Mouse (Mus musculus) frontal cortex, postnatal 25 days (tissue): ENCODE data around the gene Atp6v0a1.
A peak's percentile ranks its signal among the peaks of the same experiment; 100 is the strongest.
"Not testable (repeated sequence)": the region's sequence is repeated elsewhere in the genome, so short reads cannot be mapped to it uniquely, and the experiment has no call there.

ENCODE experiments used
- DNase-seq, 2 experiments: peaks; one replicate each; pipeline ENCODE4 v3.0.0; 2022; ENCODE audit warnings: low spot score in 2 of 2

Atp6v0a1 gene

DNA sequence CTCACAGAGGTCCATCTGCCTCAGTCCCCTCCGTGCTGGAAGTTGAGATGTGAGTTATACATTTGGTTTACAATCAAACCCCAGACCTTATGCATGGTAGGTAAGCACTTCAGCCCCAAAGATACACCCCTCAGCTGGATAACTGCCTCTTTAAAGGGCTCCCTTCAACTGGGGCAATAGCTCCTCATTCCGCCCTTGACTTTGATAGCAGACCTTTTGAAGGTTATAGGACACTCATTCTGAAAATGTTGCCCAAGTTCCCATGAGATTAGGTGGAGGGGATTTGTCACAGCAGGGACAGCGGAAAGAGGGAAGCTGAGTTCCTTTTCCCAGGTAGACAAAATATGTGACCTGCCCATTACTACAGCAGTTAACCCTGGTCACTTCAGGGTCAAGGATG is 28.0 kb upstream of the Atp6v0a1 start:
- no peak for DNase-seq

DNA sequence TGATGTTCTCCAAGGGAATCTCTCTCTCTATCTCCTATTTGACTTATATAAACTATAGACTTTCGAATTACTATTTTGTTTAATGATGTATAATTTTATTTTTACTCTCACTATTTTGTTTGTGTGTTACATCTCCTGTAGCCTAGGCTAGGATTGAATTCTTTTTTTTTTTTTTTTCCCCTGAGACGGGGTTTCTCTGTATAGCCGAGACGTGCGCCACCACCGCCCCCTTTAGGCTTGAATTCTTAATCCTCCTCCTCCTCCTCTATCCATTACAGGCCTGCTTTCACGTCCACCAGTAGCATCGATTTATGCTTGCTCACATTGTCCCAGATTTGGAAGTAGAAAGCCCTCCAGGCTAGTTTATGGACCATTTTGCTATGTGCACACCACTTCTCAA is 27.2 kb upstream of the Atp6v0a1 start:
- DNase-seq: no peak

DNA sequence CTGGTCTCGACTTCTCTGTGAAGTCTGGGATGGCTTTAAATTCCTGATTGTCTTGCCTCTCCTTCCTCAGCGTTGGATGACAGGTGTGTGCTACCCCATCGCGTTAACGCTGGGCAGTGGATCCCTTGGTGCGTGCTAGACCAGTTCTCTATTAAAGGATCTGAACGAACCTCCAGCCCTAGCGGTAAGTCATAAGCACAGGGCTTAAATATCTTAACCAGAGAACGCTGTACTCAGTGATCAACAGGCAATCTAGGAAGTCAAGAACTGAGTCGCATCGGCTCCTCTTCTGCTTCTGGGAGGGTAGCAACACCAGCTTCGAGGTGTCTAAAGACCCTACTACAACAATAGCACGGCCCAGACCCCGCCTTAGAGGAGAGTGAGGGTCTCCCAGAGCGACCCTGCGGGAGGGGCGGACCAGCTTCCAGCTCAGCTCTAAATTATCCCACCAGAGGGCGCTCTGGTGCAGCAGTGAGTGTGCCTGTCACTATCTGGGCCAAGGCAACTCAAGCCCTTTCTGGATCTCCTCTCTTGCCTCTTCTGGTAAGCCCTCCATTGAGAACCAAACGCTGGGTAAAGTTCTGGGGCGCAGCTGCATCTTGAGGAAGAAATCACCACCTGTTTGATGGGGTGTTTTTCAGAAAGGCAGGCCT is 26.0 kb upstream of the Atp6v0a1 start:
- DNase-seq: peak; percentile 62 to 67

DNA sequence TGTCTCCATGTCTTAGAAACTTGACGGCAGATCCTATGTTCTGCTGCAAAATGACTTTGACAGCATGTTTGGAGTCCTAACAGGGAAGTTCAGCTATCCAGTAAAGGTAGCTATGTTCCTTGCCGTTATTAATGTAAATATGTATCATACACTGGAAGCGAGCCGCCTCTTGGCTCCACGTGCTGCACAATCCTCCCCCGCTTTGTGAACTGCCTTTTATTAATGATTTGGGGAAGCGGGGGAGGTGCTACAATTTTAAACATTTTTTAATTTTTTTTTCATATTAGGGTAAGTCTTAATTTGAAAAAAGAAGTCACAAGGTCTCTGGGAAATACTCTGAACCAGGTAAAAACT is 25.5 kb upstream of the Atp6v0a1 start:
- no peak for DNase-seq

DNA sequence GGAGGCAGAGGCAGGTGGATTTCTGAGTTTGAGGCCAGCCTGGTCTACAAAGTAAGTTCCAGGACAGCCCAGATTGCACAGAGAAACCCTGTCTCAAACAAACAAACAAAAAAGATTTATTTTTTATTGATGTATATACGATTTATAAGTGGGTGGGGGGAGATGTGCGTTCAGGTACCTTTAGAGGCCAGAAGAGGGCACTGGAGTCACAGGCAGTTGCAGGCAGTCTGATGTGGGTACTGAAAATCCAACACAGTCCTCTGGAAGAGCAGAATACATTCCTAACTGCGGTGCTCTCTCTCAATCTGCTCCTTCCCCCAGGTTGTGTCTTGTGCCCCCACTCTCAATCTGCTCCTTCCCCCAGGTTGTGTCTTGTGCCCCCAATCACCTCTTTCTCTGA is 23.6 kb upstream of the Atp6v0a1 start:
- DNase-seq: no peak

DNA sequence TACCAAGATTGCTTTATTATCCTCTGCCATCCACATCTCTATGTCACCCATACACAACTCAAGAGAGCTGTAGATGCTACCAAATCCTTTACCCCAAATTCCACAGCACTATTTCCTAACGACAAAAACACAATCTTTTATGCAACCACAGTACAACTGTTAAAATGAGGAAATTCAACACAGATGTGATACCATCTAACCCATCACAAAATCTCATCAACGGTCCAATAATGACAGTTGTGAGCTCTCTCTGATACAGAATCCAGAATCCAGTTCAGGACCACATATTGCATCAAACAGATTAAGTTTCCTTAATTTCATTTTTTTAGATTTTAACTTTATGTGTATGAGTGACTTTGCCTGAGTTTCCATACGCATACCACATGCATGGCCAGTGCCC is 20.6 kb upstream of the Atp6v0a1 start:
- no peak for DNase-seq

DNA sequence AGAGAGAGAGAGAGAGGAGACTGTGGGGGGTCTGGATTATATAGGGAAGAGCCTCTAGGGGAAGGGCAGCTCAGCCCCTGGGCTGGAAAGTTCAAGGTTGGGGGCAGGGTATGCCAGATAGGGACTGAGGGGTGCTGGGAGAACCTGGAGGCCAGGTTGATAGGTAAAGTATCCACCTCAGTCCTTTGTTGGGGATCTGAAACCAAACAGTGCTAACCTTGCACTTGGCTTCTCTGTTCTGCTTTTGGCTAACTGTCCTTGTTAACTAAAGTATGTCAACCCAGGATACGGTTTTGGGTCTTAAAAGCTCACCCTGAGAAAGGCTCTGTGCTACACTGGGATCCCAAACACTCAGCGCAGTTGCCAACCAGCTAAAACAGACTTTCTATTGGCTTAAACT is 19.6 kb upstream of the Atp6v0a1 start:
- DNase-seq: no peak

DNA sequence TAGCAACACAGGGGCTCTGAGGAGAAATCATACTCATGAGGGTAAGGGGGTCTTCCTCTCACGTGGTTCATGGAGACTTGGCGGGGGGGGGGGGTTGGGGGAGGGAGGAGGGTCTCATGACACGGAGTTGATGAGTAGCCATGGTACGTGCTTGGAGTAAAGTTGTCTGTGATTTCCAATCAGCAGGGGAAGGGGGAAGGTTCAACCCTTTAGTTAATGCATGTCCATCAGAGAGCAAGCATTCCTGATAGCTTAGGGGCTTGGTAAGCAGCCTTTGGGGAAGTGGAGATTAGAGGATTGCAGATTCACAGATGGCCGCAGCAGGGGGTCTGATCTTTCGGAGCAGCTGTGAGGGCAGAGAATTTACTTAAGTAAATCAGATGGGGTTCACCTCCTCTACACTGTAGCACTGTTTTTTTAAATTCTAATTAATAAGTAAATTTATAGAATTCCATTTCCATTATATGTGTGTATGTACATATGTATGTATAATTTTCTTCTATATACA is 18.2 kb upstream of the Atp6v0a1 start:
- no peak for DNase-seq

DNA sequence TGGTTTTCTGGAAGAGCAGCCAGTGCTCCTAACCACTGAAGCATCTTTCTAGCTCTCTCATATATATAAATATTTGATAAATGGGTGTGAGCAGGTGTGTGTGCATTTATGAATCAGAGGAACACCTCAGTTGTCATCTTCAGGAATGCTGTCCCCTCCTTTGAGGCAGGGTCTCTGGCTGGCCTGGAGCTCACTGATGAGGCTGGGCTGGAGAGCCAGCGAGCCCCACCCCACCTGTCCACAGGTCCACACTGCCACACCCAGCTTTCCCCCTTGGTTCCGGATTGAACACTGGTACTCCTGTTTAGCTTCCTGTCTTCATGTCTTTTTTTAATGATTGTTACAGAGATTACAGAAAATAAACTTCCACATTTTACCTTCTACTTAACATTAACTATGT is 15.8 kb upstream of the Atp6v0a1 start:
- DNase-seq: no peak

DNA sequence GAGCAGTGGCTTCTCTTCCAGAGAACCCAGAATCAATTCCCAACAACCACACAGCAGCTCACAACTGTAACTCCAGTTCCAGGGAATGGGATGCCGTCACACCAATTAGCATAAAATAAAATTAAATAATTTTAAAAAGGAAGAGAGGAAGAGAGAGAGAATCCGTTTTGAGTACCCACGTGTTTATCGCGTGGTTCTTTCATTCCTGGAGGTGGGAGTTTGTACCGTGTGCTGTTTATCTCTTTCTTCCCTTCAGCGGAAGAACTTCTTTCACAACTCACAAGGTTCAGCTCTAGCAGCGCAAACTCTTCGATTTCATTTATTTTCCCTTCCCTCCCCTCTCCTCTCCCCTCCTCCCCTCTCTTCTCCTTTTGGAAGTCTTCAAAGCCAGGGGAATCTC is 15.0 kb upstream of the Atp6v0a1 start:
- DNase-seq: no peak

DNA sequence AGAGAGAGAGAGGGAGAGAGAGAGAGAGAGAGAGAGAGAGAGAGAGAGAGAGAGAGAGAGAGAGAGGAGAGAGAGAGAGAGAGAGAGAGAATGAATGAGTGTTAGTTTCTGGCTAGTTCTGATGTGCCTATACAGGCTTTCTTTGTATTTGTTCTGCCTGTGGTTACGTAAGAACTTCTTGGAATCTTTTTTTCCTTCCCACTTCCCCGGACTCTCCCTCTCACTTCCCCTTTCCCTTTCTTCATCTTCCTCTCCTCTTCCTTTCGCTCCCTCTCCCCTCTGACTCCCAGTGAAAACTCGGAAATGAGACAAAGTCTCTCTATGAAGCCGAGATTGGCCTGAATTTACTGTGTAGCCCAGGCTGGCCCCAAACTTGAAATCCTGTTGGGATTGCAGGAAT is 14.6 kb upstream of the Atp6v0a1 start:
- no peak for DNase-seq

DNA sequence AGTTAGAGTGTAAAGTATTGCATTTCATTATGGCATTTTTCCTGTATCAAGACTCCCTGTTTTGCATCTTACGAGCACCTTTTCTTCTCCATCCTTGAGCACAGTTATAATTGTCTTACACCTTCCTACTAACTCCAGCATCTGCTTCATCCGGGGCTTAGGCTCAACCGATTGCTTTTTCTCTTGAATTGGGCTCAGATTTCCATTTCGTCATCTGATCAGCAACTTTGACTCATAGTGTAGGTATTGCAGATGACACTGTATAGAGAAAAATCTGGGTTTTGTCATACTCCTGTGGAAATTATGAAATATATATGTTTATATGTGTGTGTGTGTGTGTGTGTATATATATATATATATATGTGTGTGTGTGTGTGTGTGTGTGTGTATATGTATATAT is 12.8 kb upstream of the Atp6v0a1 start:
- DNase-seq: no peak

DNA sequence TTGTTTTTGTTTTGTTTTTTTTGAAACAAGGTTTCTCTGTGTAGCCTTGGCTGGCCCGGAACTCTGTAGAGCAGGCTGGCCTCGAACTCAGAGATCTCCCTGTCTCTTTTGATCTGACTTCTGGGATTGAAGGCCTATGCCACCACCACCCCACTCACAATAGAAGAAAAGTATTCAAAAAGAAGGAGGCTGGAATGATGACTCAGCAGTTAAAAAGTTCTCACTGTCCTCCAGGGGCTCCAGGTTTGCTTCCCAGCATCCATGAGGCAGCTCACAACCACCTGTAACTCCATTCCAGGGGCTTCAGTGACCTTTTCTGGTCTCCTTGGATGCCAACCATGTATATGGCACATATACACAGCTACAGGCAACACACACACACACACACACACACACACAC is 10.4 kb upstream of the Atp6v0a1 start:
- no peak for DNase-seq

DNA sequence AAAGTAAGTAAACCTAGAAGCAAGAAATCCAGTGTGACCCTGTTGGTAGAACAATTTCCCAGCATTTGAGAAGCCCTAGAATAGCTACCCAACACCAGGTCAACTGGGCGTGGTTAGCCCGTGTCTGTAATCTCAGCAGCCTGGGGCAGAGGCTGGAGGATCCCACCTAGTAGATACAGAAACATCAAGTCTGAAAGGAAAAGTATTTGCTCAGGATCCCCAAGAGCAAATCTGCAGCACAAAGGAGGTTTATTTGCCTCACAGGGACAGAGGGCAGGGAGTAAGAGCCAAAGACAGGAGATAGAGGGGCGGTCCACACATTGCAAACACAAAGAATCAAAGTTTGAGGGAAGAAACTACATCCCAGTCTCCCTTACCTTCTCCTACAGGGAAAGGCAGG is 10.0 kb upstream of the Atp6v0a1 start:
- DNase-seq: no peak

DNA sequence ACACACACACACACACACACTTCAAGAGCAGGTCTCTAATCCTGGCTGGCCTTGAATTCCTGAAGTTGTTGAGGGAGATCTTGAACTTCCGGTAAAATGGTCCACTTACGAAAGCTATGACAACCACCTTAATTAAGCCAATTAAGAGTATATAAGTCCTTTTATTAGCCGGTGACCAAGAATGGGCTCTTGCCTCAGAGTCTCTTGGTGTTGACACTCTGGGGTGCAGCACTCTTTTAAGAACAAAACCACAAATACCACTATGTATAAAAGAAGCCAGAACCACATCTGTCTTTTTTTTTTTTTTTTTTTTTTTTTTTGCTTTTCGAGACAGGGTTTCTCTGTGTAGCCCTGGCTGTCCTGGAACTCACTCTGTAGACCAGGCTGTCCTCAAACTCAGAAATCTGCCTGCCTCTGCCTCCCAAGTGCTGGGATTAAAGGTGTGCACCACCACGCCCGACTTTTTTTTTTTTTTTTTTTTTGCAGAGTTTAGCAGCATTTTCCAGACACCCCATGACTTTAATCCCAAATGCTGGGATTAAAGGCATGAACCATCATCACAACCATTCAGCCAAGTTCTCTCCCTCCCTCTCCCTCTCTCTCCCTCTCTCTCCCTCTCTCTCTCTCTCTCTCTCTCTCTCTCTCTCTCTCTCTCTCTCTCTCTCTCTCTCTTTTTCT is 7.2 kb upstream of the Atp6v0a1 start:
- not testable (repeated sequence) for DNase-seq

DNA sequence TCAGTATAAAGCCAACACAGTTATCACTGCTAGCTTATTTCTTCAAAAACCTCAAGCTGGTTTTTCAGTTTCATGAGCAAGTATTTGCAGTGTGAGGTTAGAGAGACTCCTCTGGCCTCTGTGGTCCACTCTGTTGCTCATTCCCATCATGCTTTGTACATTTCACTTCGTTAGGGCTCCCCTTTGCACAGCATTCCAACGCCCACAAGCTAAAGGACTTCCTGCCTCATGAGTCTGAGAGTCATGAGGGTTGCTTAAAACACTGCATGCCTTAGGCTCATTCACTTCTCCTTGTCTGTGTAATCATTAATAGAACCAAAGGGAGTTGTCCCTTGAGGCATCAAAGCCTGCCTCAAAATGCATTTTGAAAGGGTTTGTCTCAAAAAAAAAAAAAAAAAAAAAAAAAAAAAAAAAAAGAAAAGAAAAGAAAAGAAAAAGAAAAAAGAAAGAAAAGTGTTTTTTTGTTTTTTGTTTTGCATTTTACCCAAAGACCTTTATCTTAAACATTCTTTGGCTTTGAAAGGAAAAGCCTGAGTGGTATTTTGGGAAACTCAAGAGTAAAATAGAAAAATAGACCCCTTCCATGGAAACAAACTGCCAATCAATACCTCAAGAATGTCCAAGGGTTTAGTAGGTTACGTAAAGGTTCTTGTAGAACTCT is 6.1 kb upstream of the Atp6v0a1 start:
- no peak for DNase-seq

DNA sequence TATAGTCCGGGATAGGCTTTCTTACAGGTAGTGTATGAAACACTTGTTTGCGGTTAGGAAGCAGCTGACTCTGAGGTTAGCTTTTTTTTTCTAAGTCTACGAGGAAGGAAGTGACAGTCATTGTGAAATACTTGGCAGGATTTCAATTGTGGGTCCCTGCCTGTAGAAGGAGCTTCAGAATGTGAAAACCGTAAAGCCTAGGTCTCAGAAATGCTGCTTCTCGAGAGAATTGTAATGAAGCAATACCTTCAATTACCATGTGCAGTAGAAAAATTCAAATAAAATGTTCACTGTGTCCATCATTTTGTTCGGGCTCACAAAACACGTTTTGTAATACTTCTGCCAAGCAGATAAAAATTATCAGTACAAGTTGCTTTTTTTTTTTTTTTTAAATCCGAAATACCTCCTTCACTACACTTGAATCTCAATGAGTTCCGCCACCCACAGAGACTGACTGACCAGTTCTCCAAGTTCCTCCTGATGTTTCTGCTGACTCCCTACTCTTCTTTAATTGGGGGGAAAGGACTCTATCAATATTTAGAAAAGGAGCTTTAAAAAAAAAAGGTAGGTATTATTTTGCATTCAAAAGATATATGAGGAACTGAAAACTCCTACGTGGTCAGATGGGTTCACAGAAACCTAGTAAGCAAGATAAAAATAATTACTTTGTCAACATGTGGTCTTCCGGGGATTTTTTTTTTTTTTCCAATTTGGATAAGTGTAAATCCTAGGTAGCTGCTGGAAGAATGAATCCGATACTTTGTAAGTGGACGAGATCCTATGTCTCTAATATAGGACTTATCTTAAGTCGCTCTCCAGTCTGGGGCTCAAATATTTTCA is 826 bp upstream of the Atp6v0a1 start:
- no peak for DNase-seq

DNA sequence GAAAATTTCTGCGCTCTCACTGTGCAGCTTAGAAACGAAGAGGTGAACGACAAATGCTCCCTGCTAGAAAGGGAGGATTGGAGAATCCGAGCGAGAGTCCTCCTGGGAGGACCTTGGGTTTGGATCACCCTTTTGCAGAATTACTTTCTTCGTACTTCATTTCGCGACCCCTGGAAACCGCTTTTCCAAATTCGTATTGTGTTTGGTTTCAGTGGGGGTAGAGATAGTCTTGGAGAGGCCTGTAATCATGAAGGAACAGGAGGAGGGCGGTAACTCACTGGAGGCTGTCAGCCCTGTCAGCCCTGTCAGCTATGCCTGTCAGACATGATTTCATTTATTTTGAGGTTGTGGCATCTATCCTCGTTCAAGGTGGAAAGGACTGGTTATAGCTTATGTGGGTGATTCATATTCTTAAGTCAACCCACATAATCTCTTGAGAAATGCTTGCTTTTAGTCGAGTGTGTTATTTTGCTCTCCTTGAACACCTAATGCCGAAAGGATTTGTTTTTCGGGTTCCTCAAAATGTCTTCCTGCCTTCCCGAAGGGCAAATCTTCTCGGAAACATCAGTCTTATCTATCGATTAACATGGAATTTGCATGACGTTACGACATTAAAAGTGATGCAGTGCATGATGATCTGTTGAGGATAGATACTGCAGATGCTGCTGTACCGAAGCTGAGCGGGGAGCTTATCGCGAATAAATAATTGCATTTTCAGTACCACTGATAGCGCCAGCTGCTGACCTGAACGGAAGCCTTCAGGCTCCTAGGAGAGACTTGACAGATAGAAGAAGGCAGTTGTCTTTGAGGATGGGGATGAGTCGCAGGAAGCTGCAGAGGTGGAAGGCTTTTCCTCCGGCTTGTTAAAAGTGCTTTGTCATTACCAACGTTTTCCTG is 884 bp downstream of the Atp6v0a1 start:
- DNase-seq: peak in 1 of 2 experiments; percentile 9

DNA sequence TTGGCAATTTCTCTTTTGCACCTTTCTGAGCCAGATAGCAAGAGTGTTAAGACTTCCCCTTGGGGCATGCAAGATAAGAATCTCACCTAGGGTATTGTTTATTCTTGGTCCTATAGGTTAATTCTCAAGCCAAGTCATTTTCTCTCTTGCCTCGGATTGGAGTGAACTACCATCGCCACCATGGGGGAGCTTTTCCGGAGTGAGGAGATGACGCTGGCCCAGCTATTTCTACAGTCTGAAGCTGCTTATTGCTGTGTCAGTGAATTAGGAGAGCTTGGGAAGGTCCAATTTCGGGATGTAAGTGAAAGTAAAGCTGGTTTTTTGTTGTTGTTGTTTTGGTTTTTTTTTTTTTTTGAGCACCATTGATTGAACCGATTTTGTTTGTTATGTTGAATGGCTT is 2.4 kb downstream of the Atp6v0a1 start:
- DNase-seq: no peak

DNA sequence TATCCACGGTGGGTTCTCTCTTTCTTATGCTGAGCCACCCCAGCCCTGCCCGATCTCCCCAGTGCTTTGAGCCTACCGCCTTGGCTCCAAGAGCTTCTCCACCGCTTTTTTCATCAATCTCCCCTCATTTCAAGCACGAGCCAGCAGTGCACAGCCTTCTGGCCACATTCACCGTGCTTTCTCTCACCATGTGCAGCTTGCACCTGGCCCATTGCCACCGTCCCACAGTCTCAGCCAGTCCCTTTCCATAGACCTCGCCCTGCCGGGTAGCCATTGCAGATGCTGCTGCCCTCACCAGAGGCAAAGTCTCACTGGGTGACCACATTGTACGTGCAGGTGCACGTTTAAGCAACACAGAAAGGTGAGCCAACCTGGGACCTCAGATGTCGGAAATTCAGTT is 14.1 kb downstream of the Atp6v0a1 start:
- no peak for DNase-seq

DNA sequence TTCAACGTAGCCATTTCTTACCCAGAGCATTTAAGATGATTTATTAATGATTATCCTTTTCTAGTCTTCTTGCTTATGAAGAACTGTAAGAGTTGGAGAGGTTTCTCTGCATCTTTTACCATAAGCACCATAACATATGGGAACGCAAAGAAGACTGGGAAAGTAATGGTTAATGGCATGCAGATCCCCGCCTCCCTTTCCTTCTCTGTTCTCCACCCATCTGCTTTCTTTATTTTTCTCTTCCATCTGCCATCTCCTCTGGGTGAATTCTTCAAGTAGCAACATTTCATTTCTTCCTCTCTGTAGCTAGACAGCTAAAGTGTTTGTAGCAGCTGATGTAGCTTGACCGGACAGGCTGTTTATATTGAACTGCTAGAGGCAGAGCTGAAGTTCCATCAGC is 14.7 kb downstream of the Atp6v0a1 start:
- no peak for DNase-seq
